Mouse (Mus musculus) left cerebral cortex, adult 2 months (tissue): ENCODE measurements around the gene Osbpl6. TPM values are rescaled to one million over a fixed set of nuclear protein-coding genes. Genes with fewer than 3 reads are reported as not detected.

Experiments
- DNase-seq, 2 experiments: peaks; one replicate each; pipeline ENCODE4 v3.0.0; 2021 to 2022; ENCODE audit warnings: low spot score in 2 of 2, mixed read lengths in 1 of 2; ENCODE audit errors: extremely low spot score in 1 of 2
- H3K27ac ChIP-seq: fragments of 200-600 bp; 2 replicates; pipeline ENCODE4 v1.8.1; 2022
- H3K4me3 ChIP-seq: fragments of 200-600 bp; 2 replicates; pipeline ENCODE4 v1.8.1; 2022
- CTCF ChIP-seq: fragments of 200-600 bp; IDR thresholded peaks from 2 replicates; pipeline ENCODE4 v1.8.1; 2022; ENCODE audit warnings: antibody characterized with exemption, mild to moderate bottlenecking, moderate library complexity
- intact Hi-C: fragments of 180-260 bp; cut with DNase I; formaldehyde crosslinking; loops from one replicate; pipeline ENCODE4 v1.15.1; 2025
- total RNA-seq, 2 experiments: library from RNA; stranded (reverse); gene quantifications; 2 replicates each; pipeline ENCODE4 v1.2.3; 2021

Gene Osbpl6
- total RNA-seq, 2 experiments from 2014 or later, result 53.0 to 62.0 TPM

GRCm38 (mm10) chr2:76511281-76511721 is 105.0 kb downstream of the Osbpl6 start:
- intact Hi-C loops, result no loop called here
- no peak overlapping the region for H3K4me3 ChIP-seq
- no peak for TF ChIP-seq CTCF
- no peak for DNase-seq
- no peak overlapping the region for H3K27ac ChIP-seq

GRCm38 (mm10) chr2:76512133-76512532 is 105.8 kb downstream of the Osbpl6 start:
- Histone ChIP-seq H3K27ac (no peak overlapping the region), H3K4me3 (no peak overlapping the region)
- no peak for TF ChIP-seq CTCF
- DNase-seq, result no peak
- intact Hi-C loops, result no loop called here

- no peak overlapping the region for H3K4me3 ChIP-seq
- H3K27ac ChIP-seq, result no peak overlapping the region
- no peak for TF ChIP-seq CTCF
- intact Hi-C loops, result no loop called here
- no peak for DNase-seq
Observed at GRCm38 (mm10) chr2:76512888-76513287, 106.6 kb downstream of the Osbpl6 start.

GRCm38 (mm10) chr2:76513296-76513695 is 107.0 kb downstream of the Osbpl6 start:
- TF ChIP-seq CTCF, result no peak
- Histone ChIP-seq H3K4me3 (no peak overlapping the region), H3K27ac (no peak overlapping the region)
- DNase-seq, result no peak
- intact Hi-C loops, result no loop called here

GRCm38 (mm10) chr2:76517471-76517870 is 111.2 kb downstream of the Osbpl6 start:
- no peak for TF ChIP-seq CTCF
- no peak overlapping the region for H3K27ac ChIP-seq
- intact Hi-C loops, result no loop called here
- DNase-seq, result no peak
- H3K4me3 ChIP-seq, result no peak overlapping the region

- DNase-seq, result no peak
- Histone ChIP-seq H3K4me3 (no peak overlapping the region), H3K27ac (no peak overlapping the region)
- intact Hi-C loops, result no loop called here
- TF ChIP-seq CTCF, result no peak
Observed at GRCm38 (mm10) chr2:76518407-76519063, 112.2 kb downstream of the Osbpl6 start.

GRCm38 (mm10) chr2:76521585-76521984 is 115.3 kb downstream of the Osbpl6 start:
- DNase-seq, result no peak
- no peak overlapping the region for H3K4me3 ChIP-seq
- intact Hi-C loops, result no loop called here
- TF ChIP-seq CTCF, result no peak
- H3K27ac ChIP-seq, result no peak overlapping the region

GRCm38 (mm10) chr2:76524451-76524850 is 118.1 kb downstream of the Osbpl6 start:
- TF ChIP-seq CTCF, result no peak
- intact Hi-C loops, result no loop called here
- H3K27ac ChIP-seq, result no peak overlapping the region

GRCm38 (mm10) chr2:76525645-76526044 is 119.3 kb downstream of the Osbpl6 start:
- Histone ChIP-seq H3K27ac (no peak overlapping the region), H3K4me3 (no peak overlapping the region)
- DNase-seq, result no peak
- intact Hi-C loops, result no loop called here
- no peak for TF ChIP-seq CTCF

More at GRCm38 (mm10) chr2:76524451-76524850, 118.1 kb downstream of the Osbpl6 start:
- no peak overlapping the region for H3K4me3 ChIP-seq
- DNase-seq, result no peak

GRCm38 (mm10) chr2:76532490-76533126 is 126.3 kb downstream of the Osbpl6 start:
- no peak for DNase-seq
- no peak overlapping the region for H3K27ac ChIP-seq
- H3K4me3 ChIP-seq, result no peak overlapping the region
- intact Hi-C loops, result no loop called here
- no peak for TF ChIP-seq CTCF

- H3K27ac ChIP-seq, result no peak overlapping the region
- intact Hi-C loops, result no loop called here
- no peak for TF ChIP-seq CTCF
- no peak overlapping the region for H3K4me3 ChIP-seq
- no peak for DNase-seq
Observed at GRCm38 (mm10) chr2:76534932-76535331, 128.6 kb downstream of the Osbpl6 start.

- intact Hi-C loops, result no loop called here
- DNase-seq, result no peak
- no peak overlapping the region for H3K4me3 ChIP-seq
- no peak for TF ChIP-seq CTCF
- H3K27ac ChIP-seq, result no peak overlapping the region
Observed at GRCm38 (mm10) chr2:76541900-76542299, 135.6 kb downstream of the Osbpl6 start.

- no peak for DNase-seq
- H3K27ac ChIP-seq, result no peak overlapping the region
- H3K4me3 ChIP-seq, result no peak overlapping the region
- intact Hi-C loops, result no loop called here
- no peak for TF ChIP-seq CTCF
Observed at GRCm38 (mm10) chr2:76542921-76543320, 136.6 kb downstream of the Osbpl6 start.
